Mouse (Mus musculus) neural tube, embryonic 11.5 days (tissue): Measurements from ENCODE around the gene Ppp3r2. TPM values are rescaled to one million over a fixed set of nuclear protein-coding genes. Genes with fewer than 3 reads are reported as not detected.

Experiments used
- polyA plus RNA-seq: library from polyadenylated mRNA; unstranded; fragments of >200 nt; fragmentation: Nextera tagmentation; extraction: Ambion mirVana; gene quantifications from 2 replicates; pipeline ENCODE4 v1.2.1, GENCODE M21; 2014

The Ppp3r2 gene
- polyA plus RNA-seq, 1 experiment from 2014 or later: 0.12 TPM

Other genes with a start within 250 kb of the Ppp3r2 start
- not detected in 2 replicates for gene Acnat1, start 208.1 kb downstream of the Ppp3r2 start, polyA plus RNA-seq
- gene Baat, start 175.5 kb downstream of the Ppp3r2 start, polyA plus RNA-seq: 0.19 and 0.49 TPM in 2 replicates
- gene Mrpl50, start 160.9 kb downstream of the Ppp3r2 start, polyA plus RNA-seq: 89.5 and 90.4 TPM in 2 replicates
- 13.2 and 15.0 TPM in 2 replicates for gene Zfp189, start 160.8 kb downstream of the Ppp3r2 start, polyA plus RNA-seq
- 0.41 TPM in 1 of 2 replicates, not detected in the other for gene Aldob, start 132.5 kb downstream of the Ppp3r2 start, polyA plus RNA-seq
- 20.3 and 23.3 TPM in 2 replicates for gene Tmem246, start 84.1 kb downstream of the Ppp3r2 start, polyA plus RNA-seq
- gene Rnf20, start 50.0 kb downstream of the Ppp3r2 start, polyA plus RNA-seq: 74.4 and 74.5 TPM in 2 replicates
- gene Grin3a, start 163.7 kb upstream of the Ppp3r2 start, polyA plus RNA-seq: 2.6 and 2.7 TPM in 2 replicates